Mouse (Mus musculus) hematopoietic stem cell, adult 5-6 weeks (primary cell): Measurements from ENCODE around the gene Ndufb10. TPM values are rescaled to one million over a fixed set of nuclear protein-coding genes. Genes with fewer than 3 reads are reported as not detected.

ENCODE experiments used
- ATAC-seq, 2 experiments: fragments of 125-278 bp in 1 of 2; replicated peaks in 1 of 2; 2 replicates each; pipeline ENCODE4 v1.8.0; 2016 to 2017; ENCODE audit warnings: inconsistent platforms in 2 of 2, mild to moderate bottlenecking in 2 of 2, moderate number of reproducible peaks in 2 of 2, low read depth in 1 of 2, moderate TSS enrichment in 1 of 2; ENCODE audit not compliant: low FRiP score in 2 of 2, poor library complexity in 2 of 2, severe bottlenecking in 2 of 2, insufficient read depth in 1 of 2, low TSS enrichment in 1 of 2
- total RNA-seq: library from RNA; stranded (forward); fragments of 172-1452, 232-1000 nt; gene quantifications from 2 replicates; pipeline ENCODE4 v1.2.3, GENCODE M21; 2017

Ndufb10 gene
- total RNA-seq, 1 experiment from 2014 or later: 164 TPM

DNA sequence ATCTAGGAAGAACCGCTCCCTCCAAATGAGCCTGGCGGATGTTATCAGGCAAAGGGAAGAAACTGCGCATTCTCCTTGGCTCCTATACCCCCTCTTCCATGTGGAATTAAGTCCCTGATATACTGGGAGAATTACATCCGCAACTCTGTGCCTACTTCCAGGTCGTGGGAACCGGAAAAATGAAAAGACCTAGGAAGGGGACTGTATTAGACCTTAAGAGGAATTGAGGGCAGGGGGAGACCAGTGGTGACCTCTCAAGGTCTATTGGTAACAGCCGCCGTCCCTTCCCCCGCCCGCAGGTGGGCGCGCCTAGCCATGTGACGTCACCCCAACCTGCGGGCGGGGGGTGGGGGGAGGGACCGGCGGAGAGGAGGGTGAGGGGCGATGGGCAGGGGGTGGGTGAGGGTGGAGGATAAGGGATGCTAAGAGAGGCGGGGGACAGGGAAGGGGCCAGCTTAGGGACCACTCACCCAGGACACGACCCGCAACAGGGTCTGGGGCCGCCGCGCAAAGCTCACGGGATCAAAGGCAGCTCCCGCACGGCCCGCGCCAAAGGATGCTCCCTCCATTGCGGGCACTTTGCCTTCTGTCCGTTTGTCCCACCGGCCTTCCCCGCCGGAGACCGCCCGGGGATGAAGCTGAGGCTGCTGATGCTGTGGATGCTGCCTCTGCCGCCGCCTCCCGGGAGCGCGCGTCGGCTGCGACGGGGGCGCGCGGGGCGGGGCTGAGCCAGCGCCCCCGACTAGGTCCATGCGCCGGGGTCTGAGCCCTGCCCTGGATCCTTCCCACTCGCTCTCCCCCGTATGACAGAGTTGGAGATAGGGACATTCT, 34.8 kb downstream of the Ndufb10 start, which contains the start of gene Syngr3:
TSS of gene Syngr3 (minus strand) at position 705 of the 831 bp plus-strand sequence.
- no peak for ATAC-seq

DNA sequence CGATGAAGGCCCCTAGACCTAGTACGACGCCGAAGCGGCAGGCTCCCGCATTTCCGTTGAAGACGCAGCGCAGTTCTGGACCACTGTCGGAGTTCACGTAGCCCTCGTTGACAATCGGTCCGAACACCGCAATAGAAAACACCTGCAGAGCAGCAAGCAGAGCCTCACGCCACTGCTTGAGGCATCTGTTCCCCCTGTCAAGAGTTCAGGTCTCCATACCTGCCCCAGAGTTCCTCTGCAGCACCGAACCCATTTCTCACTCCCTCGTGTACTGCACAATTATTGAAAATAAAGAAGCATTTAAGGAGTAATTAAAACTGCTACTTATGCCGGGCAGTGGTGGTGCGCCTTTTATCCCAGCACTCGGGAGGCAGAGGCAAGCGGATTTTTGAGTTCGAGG, 36.7 kb downstream of the Ndufb10 start:
- no peak for ATAC-seq

DNA sequence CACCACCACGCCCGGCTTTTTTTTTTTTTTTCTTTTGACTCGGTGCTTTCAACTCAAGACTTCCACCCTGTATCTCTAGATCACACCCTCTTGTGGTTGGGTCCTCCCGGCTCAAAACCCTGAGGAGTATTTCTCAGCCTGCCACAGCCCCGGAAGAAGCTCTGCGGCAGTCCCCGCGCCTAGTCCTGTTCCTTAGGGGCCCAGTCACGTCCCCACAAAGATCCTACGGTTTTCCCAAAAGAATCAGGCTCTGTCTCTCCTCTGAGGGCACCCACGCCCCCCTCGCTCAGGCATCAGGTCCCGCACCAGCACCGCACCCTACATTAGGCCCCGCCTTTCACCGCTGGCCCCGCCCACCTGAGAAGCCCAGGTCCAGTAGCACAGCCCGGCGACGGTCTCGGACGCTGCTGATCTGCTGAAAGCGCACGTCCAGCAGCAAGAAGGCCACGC, 37.1 kb downstream of the Ndufb10 start:
- peak in 1 of 2 experiments; percentile 54; a peak in 2 of 4 replicates for ATAC-seq

DNA sequence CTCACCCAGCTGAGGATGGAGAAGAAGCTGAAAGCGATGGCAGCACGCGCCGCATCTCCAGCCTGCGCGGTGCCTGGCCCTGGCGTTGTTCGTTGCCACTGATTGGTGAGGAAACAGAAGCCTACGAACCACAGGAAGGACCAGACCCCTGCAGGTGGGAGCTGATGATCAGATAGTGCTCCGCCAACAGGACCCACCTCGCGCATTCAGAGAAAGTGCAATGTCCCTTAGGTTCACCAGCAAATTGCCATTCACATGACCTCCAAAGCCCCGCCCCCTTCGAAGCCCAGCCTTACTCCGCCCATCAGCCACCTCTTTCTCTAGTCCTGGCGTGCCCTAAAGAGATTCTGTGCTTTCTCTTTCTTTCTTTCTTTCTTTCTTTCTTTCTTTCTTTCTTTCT, 37.8 kb downstream of the Ndufb10 start:
- ATAC-seq: peak; percentile 56 to 75; a peak in 3 of 4 replicates

DNA sequence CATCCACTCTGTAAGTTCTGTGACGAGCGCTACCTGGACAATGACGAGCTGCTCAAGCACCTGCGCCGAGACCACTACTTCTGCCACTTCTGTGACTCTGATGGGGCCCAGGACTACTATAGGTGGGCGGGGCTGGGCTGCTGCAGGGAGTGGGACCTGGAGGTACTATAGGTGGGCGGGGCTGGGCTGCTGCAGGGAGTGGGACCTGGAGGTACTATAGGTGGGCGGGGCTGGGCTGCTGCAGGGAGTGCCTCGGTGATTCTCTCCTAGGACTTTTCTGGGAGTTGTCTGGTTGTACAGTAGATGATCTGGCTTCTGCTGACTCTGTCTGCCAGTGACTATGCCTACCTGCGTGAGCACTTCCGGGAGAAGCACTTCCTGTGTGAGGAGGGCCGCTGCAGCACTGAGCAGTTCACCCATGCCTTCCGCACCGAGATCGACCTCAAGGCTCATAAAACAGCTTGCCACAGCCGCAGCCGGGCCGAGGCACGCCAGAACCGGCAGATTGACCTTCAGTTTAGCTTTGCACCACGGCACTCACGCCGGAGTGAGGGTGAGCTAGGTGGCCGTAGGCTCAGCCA, 46.7 kb downstream of the Ndufb10 start:
- no peak for ATAC-seq

DNA sequence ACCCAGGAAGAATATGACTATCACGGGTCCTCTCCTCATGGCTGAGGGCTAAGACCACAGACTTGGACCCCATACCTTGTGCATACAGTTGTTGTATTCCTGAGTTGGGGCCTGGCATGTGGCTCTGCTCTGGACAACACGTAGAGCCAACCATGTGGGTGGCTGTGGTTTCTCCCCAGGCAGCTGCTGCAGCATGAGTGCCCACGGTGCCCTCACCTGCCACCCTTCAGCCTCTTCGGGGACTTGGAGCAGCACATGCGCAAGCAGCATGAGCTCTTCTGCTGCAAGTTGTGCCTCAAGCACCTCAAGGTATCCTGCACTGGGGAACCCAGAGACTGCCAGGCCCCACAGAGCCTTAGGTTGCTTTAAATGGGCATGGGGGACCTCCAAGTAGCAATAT, 47.4 kb downstream of the Ndufb10 start:
- ATAC-seq: no peak

DNA sequence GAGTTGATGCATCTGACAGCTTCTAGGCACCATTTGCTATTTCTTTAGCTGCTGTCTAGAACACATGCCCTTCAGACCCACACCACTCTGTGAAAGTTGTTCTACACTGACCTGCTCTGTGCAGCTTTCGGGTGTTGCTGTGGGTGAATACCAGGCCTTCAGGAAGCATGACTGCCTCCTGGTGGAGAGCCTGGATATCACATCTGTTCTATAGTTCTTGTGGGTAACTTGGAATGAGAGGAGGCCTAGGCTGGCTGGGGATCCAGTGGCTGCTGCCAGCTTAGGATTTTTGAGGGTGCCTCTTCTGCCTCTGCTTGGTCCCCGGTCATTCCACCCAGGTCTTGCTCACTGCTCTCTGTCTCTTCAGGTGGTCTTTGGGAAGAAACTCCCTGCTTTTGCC, 48.1 kb downstream of the Ndufb10 start:
- peak; percentile 46 to 78; a peak in 3 of 4 replicates for ATAC-seq

DNA sequence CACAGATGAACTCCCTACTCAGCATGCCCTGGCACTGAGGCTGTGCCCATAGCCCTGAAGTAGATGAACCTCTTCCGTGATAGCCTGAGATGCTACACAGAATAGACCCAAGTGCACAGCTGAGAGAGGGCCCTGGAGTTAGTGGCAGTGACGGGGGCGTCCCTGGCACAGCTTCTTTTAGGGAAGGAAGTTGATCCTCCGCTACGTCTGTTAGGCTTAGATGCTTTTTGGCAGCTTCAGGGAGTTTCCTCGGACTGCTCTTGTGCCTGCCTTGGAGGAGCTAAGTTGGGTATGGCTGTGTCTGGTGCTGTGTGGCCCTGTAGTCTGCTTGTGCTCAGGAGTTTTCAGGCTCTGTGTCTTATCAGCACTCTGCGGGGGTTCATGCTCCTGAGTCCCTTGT, 50.0 kb downstream of the Ndufb10 start:
- ATAC-seq: 0 out of 4 replicates have a peak, but pooled peaks have one; percentile 14 to 25

DNA sequence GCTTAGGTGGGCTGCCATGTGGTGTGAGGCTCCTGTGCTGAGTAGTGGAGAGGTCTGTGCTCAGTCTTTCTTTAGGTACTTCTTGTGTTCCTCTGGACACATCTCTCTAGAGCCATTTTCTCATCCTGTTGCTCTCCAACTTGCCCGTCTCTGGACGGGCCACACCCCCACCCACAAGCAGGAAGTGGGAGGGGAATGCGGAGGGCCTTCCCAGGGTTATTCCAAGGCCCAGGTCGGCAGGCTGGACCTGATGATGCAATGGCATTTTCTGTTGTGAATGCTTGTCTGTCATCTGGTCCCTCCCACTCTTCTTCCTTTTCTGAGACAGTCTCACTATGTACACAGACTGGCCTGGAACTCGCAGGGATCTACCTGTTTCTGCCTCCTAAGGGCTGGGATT, 52.1 kb downstream of the Ndufb10 start:
- ATAC-seq: no peak

Other genes starting within 250 kb of the Ndufb10 start
- 9.2 and 31.8 TPM in 2 replicates for gene Mlst8, start 245.4 kb downstream of the Ndufb10 start, total RNA-seq
- gene Caskin1, start 235.9 kb downstream of the Ndufb10 start, total RNA-seq: not detected in 2 replicates
- 72.9 and 85.6 TPM in 2 replicates for gene Traf7, start 196.5 kb downstream of the Ndufb10 start, total RNA-seq
- gene Rab26, start 190.3 kb downstream of the Ndufb10 start, total RNA-seq: 1.4 TPM in 1 of 2 replicates, not detected in the other
- gene Pkd1, start 174.6 kb downstream of the Ndufb10 start, total RNA-seq: 13.3 and 17.9 TPM in 2 replicates
- 25.1 and 59.3 TPM in 2 replicates for gene Tsc2, start 91.8 kb downstream of the Ndufb10 start, total RNA-seq
- 11.1 and 14.5 TPM in 2 replicates for gene Nthl1, start 91.8 kb downstream of the Ndufb10 start, total RNA-seq
- 2.2 and 4.7 TPM in 2 replicates for gene Slc9a3r2, start 74.2 kb downstream of the Ndufb10 start, total RNA-seq
- not detected in 2 replicates for gene Npw, start 66.0 kb downstream of the Ndufb10 start, total RNA-seq
- gene Zfp598, start 54.8 kb downstream of the Ndufb10 start, total RNA-seq: 19.7 and 22.8 TPM in 2 replicates
- gene Syngr3, start 34.5 kb downstream of the Ndufb10 start, total RNA-seq: 0.25 TPM in 1 of 2 replicates, not detected in the other
- 29.3 and 45.5 TPM in 2 replicates for gene Gfer, start 28.3 kb downstream of the Ndufb10 start, total RNA-seq
- gene Noxo1, start 28.2 kb downstream of the Ndufb10 start, total RNA-seq: 1.2 and 2.8 TPM in 2 replicates
- 24.0 and 29.7 TPM in 2 replicates for gene Tbl3, start 16.8 kb downstream of the Ndufb10 start, total RNA-seq
- not detected in 2 replicates for gene Rnf151, start 6.4 kb downstream of the Ndufb10 start, total RNA-seq
- gene Rps2, start 6.4 kb downstream of the Ndufb10 start, total RNA-seq: 1,140 and 1,689 TPM in 2 replicates
- gene Rpl3l, start 3.3 kb upstream of the Ndufb10 start, total RNA-seq: not detected in 2 replicates
- gene Msrb1, start 12.2 kb upstream of the Ndufb10 start, total RNA-seq: 33.6 and 69.4 TPM in 2 replicates
- not detected in 2 replicates for gene Hs3st6, start 28.5 kb upstream of the Ndufb10 start, total RNA-seq
- 0.44 TPM in 1 of 2 replicates, not detected in the other for gene Meiob, start 79.8 kb upstream of the Ndufb10 start, total RNA-seq
- 24.5 and 24.6 TPM in 2 replicates for gene Hagh, start 115.7 kb upstream of the Ndufb10 start, total RNA-seq
- 15.0 and 19.6 TPM in 2 replicates for gene Fahd1, start 125.9 kb upstream of the Ndufb10 start, total RNA-seq
- not detected in 2 replicates for gene Igfals, start 141.5 kb upstream of the Ndufb10 start, total RNA-seq
- 27.9 and 33.1 TPM in 2 replicates for gene Nubp2, start 161.9 kb upstream of the Ndufb10 start, total RNA-seq
- 6.0 and 12.9 TPM in 2 replicates for gene Spsb3, start 162.2 kb upstream of the Ndufb10 start, total RNA-seq
- gene Eme2, start 170.6 kb upstream of the Ndufb10 start, total RNA-seq: 13.7 and 27.3 TPM in 2 replicates
- gene Mrps34, start 170.6 kb upstream of the Ndufb10 start, total RNA-seq: 23.1 and 25.8 TPM in 2 replicates
- gene Nme3, start 172.0 kb upstream of the Ndufb10 start, total RNA-seq: 22.5 and 44.1 TPM in 2 replicates
- gene Mapk8ip3, start 212.5 kb upstream of the Ndufb10 start, total RNA-seq: 32.8 and 48.7 TPM in 2 replicates
- gene Jpt2, start 236.2 kb upstream of the Ndufb10 start, total RNA-seq: 71.0 and 108 TPM in 2 replicates